Mouse (Mus musculus) myocyte (in vitro differentiated cells): Measurements from ENCODE around the gene Timm8a2. TPM values are rescaled to one million over a fixed set of nuclear protein-coding genes. Genes with fewer than 3 reads are reported as not detected.

Source experiments
- H3K27me3 ChIP-seq: one replicate; pipeline ENCODE4 v1.6.1; 2011; ENCODE audit not compliant: control insufficient read depth, insufficient read depth, insufficient read length
- H3K36me3 ChIP-seq: one replicate; pipeline ENCODE4 v1.6.1; 2011; ENCODE audit not compliant: control insufficient read depth, insufficient read depth
- H3K4me2 ChIP-seq: one replicate; pipeline ENCODE4 v1.6.1; 2011; ENCODE audit warnings: low read depth, control low read depth
- H3K4me3 ChIP-seq: one replicate; pipeline ENCODE4 v1.5.1; 2011; ENCODE audit warnings: mild to moderate bottlenecking, control low read depth, moderate library complexity
- H3K79me2 ChIP-seq: one replicate; pipeline ENCODE4 v1.6.1; 2011; ENCODE audit not compliant: control insufficient read depth, insufficient read depth
- H3ac ChIP-seq: one replicate; pipeline ENCODE4 v1.6.1; 2011; ENCODE audit not compliant: control insufficient read depth, insufficient read length
- CEBPB ChIP-seq: IDR thresholded peaks from 2 replicates; pipeline ENCODE4 v1.6.1; 2011; ENCODE audit warnings: mild to moderate bottlenecking, moderate library complexity; ENCODE audit not compliant: poor library complexity, insufficient read depth, severe bottlenecking
- E2F4 ChIP-seq: IDR thresholded peaks from one replicate; pipeline ENCODE4 v1.6.1; 2011; ENCODE audit warnings: mild to moderate bottlenecking, control low read depth, moderate library complexity; ENCODE audit not compliant: insufficient read depth
- MAX ChIP-seq: IDR thresholded peaks from one replicate; pipeline ENCODE4 v1.6.1; 2011; ENCODE audit warnings: low read depth, mild to moderate bottlenecking, control low read depth
- MYOD1 ChIP-seq, 3 experiments: IDR thresholded peaks; one replicate each; pipeline ENCODE4 v1.6.1; 2011; ENCODE audit warnings: control low read depth in 2 of 3, low read depth in 2 of 3, mild to moderate bottlenecking in 2 of 3, moderate library complexity in 1 of 3; ENCODE audit not compliant: insufficient read length in 2 of 3, control insufficient read depth in 1 of 3
- MYOG ChIP-seq, 3 experiments: IDR thresholded peaks; one replicate each; pipeline ENCODE4 v1.6.1; 2011; ENCODE audit warnings: control low read depth in 2 of 3, low read depth in 2 of 3, mild to moderate bottlenecking in 2 of 3; ENCODE audit not compliant: insufficient read length in 2 of 3, control insufficient read depth in 1 of 3, insufficient read depth in 1 of 3
- POLR2A ChIP-seq: IDR thresholded peaks from one replicate; pipeline ENCODE4 v1.6.1; 2011; ENCODE audit warnings: low read depth, mild to moderate bottlenecking, control low read depth, moderate library complexity; ENCODE audit not compliant: insufficient read length
- POLR2AphosphoS2 ChIP-seq: IDR thresholded peaks from one replicate; pipeline ENCODE4 v1.6.1; 2011; ENCODE audit warnings: low read depth, control low read depth; ENCODE audit not compliant: insufficient read length
- REST ChIP-seq: IDR thresholded peaks from one replicate; pipeline ENCODE4 v1.6.1; 2011; ENCODE audit warnings: mild to moderate bottlenecking, control low read depth, moderate library complexity; ENCODE audit not compliant: insufficient read depth, insufficient read length
- SRF ChIP-seq: IDR thresholded peaks from one replicate; pipeline ENCODE4 v1.6.1; 2011; ENCODE audit warnings: low read depth; ENCODE audit not compliant: control insufficient read depth, insufficient read length
- TCF12 ChIP-seq: IDR thresholded peaks from one replicate; pipeline ENCODE4 v1.6.1; 2011; ENCODE audit warnings: mild to moderate bottlenecking, control low read depth; ENCODE audit not compliant: poor library complexity, insufficient read depth, severe bottlenecking
- TCF3 ChIP-seq: IDR thresholded peaks from one replicate; pipeline ENCODE4 v1.6.1; 2011; ENCODE audit warnings: low read depth, control low read depth; ENCODE audit not compliant: insufficient read length
- USF1 ChIP-seq: IDR thresholded peaks from one replicate; pipeline ENCODE4 v1.6.1; 2011; ENCODE audit warnings: low read depth, mild to moderate bottlenecking, control low read depth, moderate library complexity
- polyA plus RNA-seq: library from polyadenylated mRNA; unstranded; fragments of >200 nt; fragmentation: generic; extraction: Trizol; gene quantifications from one replicate; pipeline ENCODE4 v1.2.1, GENCODE M21; 2012; ENCODE audit warnings: missing spikeins

Timm8a2 gene
- polyA plus RNA-seq, 1 experiment, result not detected

- Histone ChIP-seq H3K4me3 (no peak overlapping the region), H3K27me3 (no peaks in the 10 kb centered on the region)
- TF ChIP-seq POLR2A (no peak), CEBPB (no peak), MYOD1 (IDR thresholded peaks at IDR 0.05; ENCODE audit: control insufficient read depth in 1 of 3, insufficient read length in 2 of 3, low read depth in 2 of 3) (no peak), TCF3 (no peak), SRF (no peak), E2F4 (no peak), REST (no peak), MAX (no peak), TCF12 (no peak), USF1 (no peak), MYOG (IDR thresholded peaks at IDR 0.05; ENCODE audit: control insufficient read depth in 1 of 3, insufficient read depth in 1 of 3, insufficient read length in 2 of 3, low read depth in 2 of 3) (no peak), POLR2AphosphoS2 (no peak)
Observed at GRCm38 (mm10) chr14:121993616-121994015, 40.9 kb upstream of the Timm8a2 start.

DNA sequence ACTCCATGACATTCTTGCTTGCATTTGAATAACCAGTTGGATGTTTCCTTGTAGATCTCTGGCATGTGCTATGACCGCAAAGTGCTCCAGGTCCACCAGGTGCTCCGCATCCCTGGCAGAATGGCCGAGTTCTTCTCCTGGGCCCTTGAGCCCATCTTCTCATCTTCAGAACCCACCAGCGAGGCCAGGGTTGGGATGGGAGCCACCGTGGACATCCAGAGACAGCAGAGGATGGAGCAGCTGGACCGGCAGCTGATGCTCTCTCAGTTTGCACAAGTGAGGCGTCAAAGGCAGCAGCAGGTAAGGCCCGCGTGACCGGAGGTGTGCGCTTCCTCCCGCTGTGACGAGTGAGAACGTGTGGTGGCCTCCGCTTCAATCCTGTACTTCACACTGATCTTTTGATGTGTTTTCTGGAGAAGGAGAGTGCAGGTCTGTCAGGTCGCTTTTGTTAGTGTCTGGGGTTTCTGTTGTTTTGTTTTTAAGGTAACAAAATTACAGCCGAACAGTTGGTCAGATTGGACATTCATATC, 40.2 kb upstream of the Timm8a2 start:
- H3ac ChIP-seq, result no peak overlapping the region
- H3K27me3 ChIP-seq, result no peaks in the 10 kb centered on the region
- no peak overlapping the region for H3K4me2 ChIP-seq
- no peaks in the 10 kb centered on the region for H3K79me2 ChIP-seq
- peaks cover 8% of the 10 kb centered on the region for H3K36me3 ChIP-seq
- no peak overlapping the region for H3K4me3 ChIP-seq
- no peak for TF ChIP-seq E2F4
- no peak for TF ChIP-seq MYOG (IDR thresholded peaks at IDR 0.05; ENCODE audit: control insufficient read depth in 1 of 3, insufficient read depth in 1 of 3, insufficient read length in 2 of 3, low read depth in 2 of 3)
- TF ChIP-seq POLR2AphosphoS2, result no peak
- no peak for TF ChIP-seq MYOD1 (IDR thresholded peaks at IDR 0.05; ENCODE audit: control insufficient read depth in 1 of 3, insufficient read length in 2 of 3, low read depth in 2 of 3)
- TF ChIP-seq POLR2A, result no peak
- TF ChIP-seq REST, result no peak
- no peak for TF ChIP-seq TCF12
- TF ChIP-seq SRF, result no peak
- TF ChIP-seq CEBPB, result no peak
- TF ChIP-seq MAX, result no peak
- TF ChIP-seq USF1, result no peak
- TF ChIP-seq TCF3, result no peak

More at GRCm38 (mm10) chr14:121993616-121994015, 40.9 kb upstream of the Timm8a2 start:
- no peaks in the 10 kb centered on the region for H3K79me2 ChIP-seq
- H3K36me3 ChIP-seq, result peaks cover 8% of the 10 kb centered on the region
- no peak overlapping the region for H3K4me2 ChIP-seq
- H3ac ChIP-seq, result no peak overlapping the region

GRCm38 (mm10) chr14:121994846-121995556, 39.5 kb upstream of the Timm8a2 start:
- H3K27me3 ChIP-seq, result no peaks in the 10 kb centered on the region
- no peak overlapping the region for H3ac ChIP-seq
- TF ChIP-seq TCF3 (no peak), E2F4 (no peak), USF1 (no peak), CEBPB (no peak), MYOD1 (IDR thresholded peaks at IDR 0.05; ENCODE audit: control insufficient read depth in 1 of 3, insufficient read length in 2 of 3, low read depth in 2 of 3) (no peak), MAX (no peak), MYOG (IDR thresholded peaks at IDR 0.05; ENCODE audit: control insufficient read depth in 1 of 3, insufficient read depth in 1 of 3, insufficient read length in 2 of 3, low read depth in 2 of 3) (no peak)
- no peaks in the 10 kb centered on the region for H3K79me2 ChIP-seq
- H3K4me2 ChIP-seq, result no peak overlapping the region
- no peak overlapping the region for H3K4me3 ChIP-seq
- peaks cover 8% of the 10 kb centered on the region for H3K36me3 ChIP-seq

DNA sequence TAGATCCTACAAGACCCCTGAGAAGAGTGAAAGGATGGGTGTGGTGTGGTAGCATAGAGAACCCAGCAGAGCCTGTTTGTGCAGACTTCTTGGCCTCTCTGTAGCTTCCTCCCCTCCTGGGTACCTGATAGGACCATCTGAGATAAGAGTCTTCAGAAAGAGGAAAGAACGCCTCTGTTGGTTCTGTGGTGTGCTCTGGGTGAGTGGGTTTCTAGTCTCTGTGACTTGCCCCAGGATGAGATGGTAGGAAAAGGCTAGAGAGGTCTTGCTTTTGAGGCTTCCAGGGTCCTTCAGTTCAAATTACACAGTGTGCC, 39.0 kb upstream of the Timm8a2 start:
- Histone ChIP-seq H3K4me3 (no peak overlapping the region), H3K36me3 (peaks cover 8% of the 10 kb centered on the region), H3K4me2 (no peak overlapping the region), H3ac (no peak overlapping the region), H3K27me3 (no peaks in the 10 kb centered on the region), H3K79me2 (no peaks in the 10 kb centered on the region)
- TF ChIP-seq MAX (no peak), USF1 (no peak), E2F4 (no peak), MYOD1 (IDR thresholded peaks at IDR 0.05; ENCODE audit: control insufficient read depth in 1 of 3, insufficient read length in 2 of 3, low read depth in 2 of 3) (no peak), TCF12 (no peak), POLR2AphosphoS2 (no peak), CEBPB (no peak), REST (no peak), POLR2A (no peak), MYOG (IDR thresholded peaks at IDR 0.05; ENCODE audit: control insufficient read depth in 1 of 3, insufficient read depth in 1 of 3, insufficient read length in 2 of 3, low read depth in 2 of 3) (no peak), TCF3 (no peak), SRF (no peak)

DNA sequence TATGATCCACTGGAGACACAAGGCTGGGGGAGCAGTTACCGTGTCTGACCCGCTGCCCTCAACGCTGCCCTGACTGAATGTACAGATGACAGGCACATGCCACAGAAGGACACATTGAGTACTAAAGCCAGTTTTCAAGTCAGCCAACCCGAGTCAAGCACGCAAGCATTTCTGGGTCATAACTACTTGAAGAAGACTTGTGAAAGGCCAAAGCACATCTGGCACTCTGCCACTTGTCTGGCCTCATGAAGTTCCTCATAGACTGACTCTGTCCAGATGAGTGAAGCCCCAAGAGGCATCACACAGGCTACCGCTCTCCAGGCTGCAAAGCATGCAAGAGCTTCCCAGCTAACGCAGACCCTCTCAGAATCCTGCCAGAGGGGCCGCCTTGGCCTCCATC, 37.7 kb upstream of the Timm8a2 start:
- Histone ChIP-seq H3K4me3 (no peak overlapping the region), H3K36me3 (peaks cover 8% of the 10 kb centered on the region), H3ac (no peak overlapping the region), H3K27me3 (no peaks in the 10 kb centered on the region), H3K4me2 (no peak overlapping the region), H3K79me2 (no peaks in the 10 kb centered on the region)
- TF ChIP-seq MAX (no peak), TCF3 (no peak), SRF (no peak), USF1 (no peak), REST (no peak), POLR2A (no peak), CEBPB (no peak), TCF12 (no peak), POLR2AphosphoS2 (no peak)
